Mouse (Mus musculus) stomach, postnatal 0 days (tissue): ENCODE measurements around the gene Clcn3.

Source experiments
- CTCF ChIP-seq: IDR thresholded peaks from 2 replicates; pipeline ENCODE4 v1.5.1; 2016; ENCODE audit warnings: antibody characterized with exemption, low read depth, mild to moderate bottlenecking, moderate library complexity
- EP300 ChIP-seq: optimal IDR thresholded peaks from 2 replicates; pipeline ENCODE3; 2016; ENCODE audit warnings: antibody characterized with exemption

DNA sequence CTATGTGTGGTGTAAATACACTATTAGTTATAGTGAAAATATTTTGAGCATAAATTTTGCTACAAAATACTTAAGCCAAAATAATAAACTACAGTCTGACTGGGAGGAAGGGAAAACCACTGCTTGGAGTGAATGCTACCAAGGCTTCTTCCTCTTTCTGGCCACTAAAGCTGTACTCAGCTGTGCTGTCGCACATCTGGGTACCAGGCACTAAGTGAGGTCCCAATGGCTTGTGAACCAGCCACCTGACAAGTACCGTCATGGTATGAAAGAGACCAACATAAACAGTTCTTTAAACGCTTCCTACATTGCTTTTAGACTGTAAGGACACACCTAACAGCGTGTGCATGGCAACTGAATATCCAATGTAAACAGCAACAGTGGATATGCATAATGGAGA is 62.9 kb downstream of the Clcn3 start:
- no peak for TF ChIP-seq CTCF
- no peak for TF ChIP-seq EP300
